Mouse (Mus musculus): ENCODE results near the gene Ttc1. TPM values are rescaled to one million over a fixed set of nuclear protein-coding genes. Genes with fewer than 3 reads are reported as not detected.

Gene Ttc1
- total RNA-seq, 2 experiments from 2014 or later: 50.8 to 55.9 TPM

- DNase-seq (ENCODE audit: low spot score in 2 of 2): no peak
These were observed 42.1 kb downstream of the Ttc1 start for GRCm38 (mm10) chr11:43705751-43706150.

GRCm38 (mm10) chr11:43703552-43703951, 44.3 kb downstream of the Ttc1 start:
- DNase-seq (ENCODE audit: low spot score in 2 of 2): no peak

DNA sequence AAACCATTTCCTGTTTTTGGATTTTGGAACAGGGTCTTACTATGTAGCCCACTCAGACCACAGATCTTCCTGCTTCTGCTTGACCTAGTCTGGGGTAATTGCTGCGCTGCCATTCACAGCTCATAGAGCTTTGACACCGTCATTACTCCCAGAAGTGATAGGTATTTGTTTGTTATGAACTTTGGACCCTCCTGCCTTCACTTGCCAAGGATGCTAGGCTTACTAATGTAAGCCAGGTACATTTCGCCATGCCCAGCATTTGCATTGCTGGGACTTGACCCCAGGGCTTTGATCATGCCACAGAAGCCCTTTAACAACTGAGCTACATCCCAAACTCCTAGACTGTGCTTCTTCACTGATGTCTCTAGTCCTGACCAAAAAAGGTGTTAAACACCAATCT, 47.5 kb downstream of the Ttc1 start:
- DNase-seq (ENCODE audit: low spot score in 2 of 2): no peak

DNA sequence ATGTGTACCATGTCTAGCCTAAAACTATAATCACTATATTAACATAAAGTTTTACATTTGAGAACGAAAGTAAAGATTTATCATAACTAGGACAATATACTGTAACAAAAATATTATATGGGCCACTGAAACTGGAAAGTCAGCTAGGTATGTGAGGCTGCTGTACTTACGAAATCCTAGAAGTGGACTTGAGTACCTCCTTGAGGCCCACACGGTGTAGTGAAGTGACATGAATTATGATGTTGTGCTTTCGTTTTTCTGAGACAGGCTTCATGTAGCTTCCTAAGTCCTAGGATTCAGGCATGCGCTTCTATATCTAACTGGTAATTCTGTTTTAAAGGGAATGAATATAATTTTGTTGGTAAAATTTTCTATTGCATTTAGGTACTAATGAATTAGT, 49.2 kb downstream of the Ttc1 start:
- DNase-seq (ENCODE audit: low spot score in 2 of 2): no peak

DNA sequence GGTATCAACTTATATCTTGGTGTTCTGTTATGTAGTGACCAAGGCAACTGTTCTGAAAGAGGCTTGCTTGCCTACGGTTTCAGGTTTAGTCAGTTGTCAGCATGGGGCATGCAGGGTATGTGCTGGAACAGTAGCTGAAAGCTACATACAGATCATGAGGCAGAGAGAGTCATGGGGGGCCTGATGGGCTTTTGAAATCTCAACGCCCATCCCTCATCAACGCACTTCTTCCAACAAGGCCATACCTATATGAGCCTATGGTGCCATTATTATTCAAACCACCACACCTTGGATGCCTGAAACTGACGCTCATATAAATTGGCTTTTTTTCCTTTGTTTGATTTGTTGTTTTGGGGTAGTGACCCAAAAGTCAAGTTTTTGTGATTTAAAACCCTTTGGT, 51.2 kb downstream of the Ttc1 start:
- DNase-seq (ENCODE audit: low spot score in 2 of 2): no peak

DNA sequence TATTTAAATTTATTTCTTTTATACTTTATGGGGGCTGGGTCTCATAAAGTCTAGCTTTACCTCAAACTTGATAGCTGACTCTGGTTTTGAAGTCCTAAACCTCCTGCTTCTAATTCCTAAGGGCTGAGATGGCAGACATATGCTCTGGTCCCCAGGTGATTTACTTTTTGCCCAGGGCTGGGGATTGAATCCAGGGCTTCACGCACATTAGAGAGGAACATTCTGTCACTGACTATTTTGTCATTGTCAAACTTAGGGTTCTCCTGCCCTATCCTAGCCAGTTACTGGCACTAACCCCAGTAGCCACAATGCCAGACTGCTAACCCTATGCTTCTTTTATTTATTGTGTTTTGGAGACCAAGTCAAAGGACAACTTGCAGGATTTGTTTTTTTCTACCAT, 59.0 kb downstream of the Ttc1 start:
- no peak for DNase-seq (ENCODE audit: low spot score in 2 of 2)

GRCm38 (mm10) chr11:43682415-43683217, 65.2 kb downstream of the Ttc1 start:
- DNase-seq (ENCODE audit: low spot score in 2 of 2): peak in 1 of 2 experiments; percentile 12

DNA sequence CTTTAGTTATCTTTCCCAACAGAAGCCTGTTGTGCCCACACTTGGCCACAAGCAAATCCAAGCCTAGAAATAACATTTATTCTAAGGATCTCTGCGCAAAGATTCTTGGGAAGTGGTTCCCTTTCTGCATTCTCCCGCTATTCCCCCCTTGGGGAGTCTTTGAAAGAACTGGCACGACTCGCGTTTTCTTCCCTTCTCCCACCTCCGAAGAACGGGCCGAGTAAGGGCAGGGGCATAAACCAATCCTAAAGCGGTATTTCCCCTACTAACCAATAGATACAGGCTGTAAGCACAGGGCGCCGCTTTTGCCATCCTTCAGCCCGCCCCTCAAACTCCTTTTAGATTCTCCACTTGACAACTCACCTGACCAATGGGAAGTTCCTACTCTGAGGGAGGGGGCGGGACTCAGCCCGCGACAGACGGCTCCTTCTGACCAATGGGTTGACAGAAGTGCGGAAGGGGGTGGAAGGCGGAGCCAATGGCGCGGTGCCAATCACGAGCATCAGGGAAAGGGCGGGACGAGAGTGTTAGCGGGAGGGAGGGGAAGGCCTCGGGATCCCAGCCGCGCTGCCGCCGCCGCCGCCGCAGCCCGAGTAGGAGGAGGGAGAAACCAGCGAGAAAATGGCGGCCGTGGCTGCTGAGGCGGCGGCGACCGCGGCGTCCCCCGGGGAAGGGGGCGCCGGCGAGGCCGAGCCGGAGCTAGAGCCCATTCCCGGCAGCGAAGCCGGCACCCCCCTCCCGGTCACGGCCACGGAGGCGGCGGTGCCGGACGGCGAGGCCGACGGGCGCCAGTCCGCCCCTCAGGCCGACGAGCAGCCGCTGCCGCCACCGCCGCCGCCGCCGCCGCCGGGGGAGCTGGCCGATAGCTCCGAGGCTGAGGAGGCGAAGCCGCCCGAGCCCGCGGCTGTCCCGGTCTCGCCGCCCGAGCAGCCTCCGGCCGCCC, 66.1 kb downstream of the Ttc1 start, which contains the start of gene Pwwp2a:
Gene Pwwp2a (plus strand): TSS at position 527 of the 943 bp plus-strand sequence.
- DNase-seq (ENCODE audit: low spot score in 2 of 2): peak; percentile 96 to 97

Other genes starting within 250 kb of the Ttc1 start
- 10 to 100 TPM; 10.2 to 16.2 TPM for gene Ccnjl, start 219.2 kb downstream of the Ttc1 start, total RNA-seq (2021)
- gene 4933415A04Rik, start 161.0 kb downstream of the Ttc1 start, total RNA-seq (2021): 1 to 10 TPM; 3.7 to 4.0 TPM
- gene Fabp6, start 146.5 kb downstream of the Ttc1 start, total RNA-seq (2021): not detected
- gene Pwwp2a, start 66.0 kb downstream of the Ttc1 start, total RNA-seq (2021): 10 to 100 TPM; 51.0 to 53.4 TPM
- gene Adra1b, start 153.2 kb upstream of the Ttc1 start, total RNA-seq (2021): 1 to 10 TPM; 1.7 to 5.3 TPM

Measured in adrenal gland, postnatal 4 days (tissue).